Mouse (Mus musculus): ENCODE data around the gene Syap1. TPM values are rescaled to one million over a fixed set of nuclear protein-coding genes. Genes with fewer than 3 reads are reported as not detected.

Gene Syap1
- 0.44 and 0.61 TPM in 2 replicates for polyA plus RNA-seq (2012)

GRCm38 (mm10) chrX:162887931-162888511 is at the start of gene Syap1:
Syap1 (minus strand) TSS chrX:162888447.
- Histone ChIP-seq H3K9me3 (ENCODE audit: control insufficient read depth, low read length) (peaks cover 6% of the 10 kb centered on the region), H3K4me3 (replicated peaks) (peak within 1 kb of the TSS; percentile 85), H3K36me3 (ENCODE audit: control insufficient read depth) (no peaks in the 10 kb centered on the region), H3K27me3 (ENCODE audit: control insufficient read depth) (peaks cover 5% of the 10 kb centered on the region; the same call in 1 of the 2 replicates), H3K4me1 (ENCODE audit: control insufficient read depth) (peaks cover 14% of the 10 kb centered on the region)
- TF ChIP-seq GATA1 (IDR thresholded peaks at IDR 0.05; ENCODE audit: low read length) (no peak), TAL1 (IDR thresholded peaks at IDR 0.05; ENCODE audit: low read length) (no peak)

DNA sequence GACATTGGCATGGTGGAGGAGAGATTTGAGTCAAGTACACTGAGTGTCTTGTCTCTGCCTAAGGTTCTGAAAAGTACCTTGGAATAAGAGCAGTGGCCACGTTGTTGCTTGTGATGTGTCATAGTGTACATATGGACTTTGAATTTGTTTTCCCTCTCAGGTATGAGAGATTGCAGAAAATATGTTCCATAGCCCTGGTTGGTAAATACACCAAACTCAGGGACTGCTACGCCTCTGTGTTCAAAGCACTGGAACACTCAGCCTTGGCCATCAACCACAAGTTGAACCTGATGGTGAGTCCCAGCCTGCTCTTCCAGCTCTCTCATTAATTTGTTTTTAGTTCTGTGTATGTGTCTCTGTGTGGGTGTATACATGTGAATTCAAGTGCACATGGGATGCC is 43.2 kb upstream of the Syap1 start:
- no peaks in the 10 kb centered on the region for H3K27me3 ChIP-seq (ENCODE audit: control insufficient read depth)
- H3K36me3 ChIP-seq (ENCODE audit: control insufficient read depth): no peaks in the 10 kb centered on the region; the same call in 1 of the 2 replicates
- no peak overlapping the region for H3K4me3 ChIP-seq (replicated peaks)
- no peaks in the 10 kb centered on the region for H3K9me3 ChIP-seq (ENCODE audit: control insufficient read depth, low read length)
- TF ChIP-seq GATA1 (IDR thresholded peaks at IDR 0.05; ENCODE audit: low read length) (no peak), TAL1 (IDR thresholded peaks at IDR 0.05; ENCODE audit: low read length) (no peak)
- H3K4me1 ChIP-seq (ENCODE audit: control insufficient read depth): no peaks in the 10 kb centered on the region

DNA sequence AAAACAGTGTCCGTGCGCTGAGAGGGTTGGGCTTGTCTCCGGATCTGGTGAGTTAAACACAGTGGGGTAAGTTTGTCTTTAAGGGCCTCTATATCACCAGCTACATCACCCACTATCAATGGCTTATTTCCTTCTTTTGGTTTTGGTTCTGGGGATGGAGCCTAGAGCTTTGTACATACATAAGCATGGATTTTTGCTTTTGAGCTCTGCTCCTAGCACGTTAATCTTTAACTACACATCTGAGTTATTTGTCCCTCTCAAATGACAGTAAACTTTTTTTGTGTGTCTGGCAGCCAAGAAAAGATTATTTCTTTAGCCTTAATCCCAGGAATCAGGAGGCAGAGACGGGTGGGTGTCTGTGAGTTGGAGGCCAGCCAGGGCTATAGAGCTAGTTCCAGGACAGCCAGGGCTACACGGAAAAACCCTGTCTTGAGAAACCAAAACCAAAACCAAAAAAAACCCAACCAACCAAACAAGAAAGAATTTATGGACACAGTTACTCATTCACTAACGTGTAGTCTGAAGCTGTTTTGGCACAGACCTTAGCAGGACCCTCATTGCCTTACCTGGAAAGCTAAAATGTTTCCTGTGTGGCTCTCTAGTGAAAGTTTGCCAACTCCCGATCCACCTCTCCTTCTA is 33.4 kb upstream of the Syap1 start:
- no peaks in the 10 kb centered on the region for H3K4me1 ChIP-seq (ENCODE audit: control insufficient read depth)
- H3K9me3 ChIP-seq (ENCODE audit: control insufficient read depth, low read length): no peaks in the 10 kb centered on the region
- H3K4me3 ChIP-seq (replicated peaks): no peak overlapping the region
- no peak for TF ChIP-seq TAL1 (IDR thresholded peaks at IDR 0.05; ENCODE audit: low read length)
- TF ChIP-seq GATA1 (IDR thresholded peaks at IDR 0.05; ENCODE audit: low read length): no peak
- no peaks in the 10 kb centered on the region for H3K27me3 ChIP-seq (ENCODE audit: control insufficient read depth)
- H3K36me3 ChIP-seq (ENCODE audit: control insufficient read depth): no peaks in the 10 kb centered on the region

DNA sequence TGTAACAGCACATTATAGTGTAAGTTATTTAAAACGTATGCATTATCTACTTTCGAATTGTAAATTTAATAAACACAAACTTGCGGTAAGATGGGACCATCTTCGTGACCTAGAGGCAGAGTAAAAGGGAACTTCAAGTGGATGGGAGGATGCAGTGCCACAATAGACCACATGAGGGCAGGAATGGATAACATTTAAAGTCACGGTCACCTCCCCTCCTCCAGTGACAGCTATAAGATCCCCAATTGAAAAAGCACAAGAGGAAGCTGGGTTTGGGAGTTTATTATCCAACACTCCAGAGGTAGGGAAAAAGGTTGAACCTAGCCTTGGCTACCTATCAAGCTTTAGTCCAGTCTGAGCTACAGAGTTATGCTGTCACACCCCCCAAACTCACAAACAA is 27.4 kb upstream of the Syap1 start:
- no peak for TF ChIP-seq GATA1 (IDR thresholded peaks at IDR 0.05; ENCODE audit: low read length)
- no peak for TF ChIP-seq TAL1 (IDR thresholded peaks at IDR 0.05; ENCODE audit: low read length)
- Histone ChIP-seq H3K9me3 (ENCODE audit: control insufficient read depth, low read length) (no peaks in the 10 kb centered on the region), H3K4me3 (replicated peaks) (no peak overlapping the region), H3K27me3 (ENCODE audit: control insufficient read depth) (no peaks in the 10 kb centered on the region), H3K36me3 (ENCODE audit: control insufficient read depth) (no peaks in the 10 kb centered on the region; the same call in 1 of the 2 replicates), H3K4me1 (ENCODE audit: control insufficient read depth) (no peaks in the 10 kb centered on the region)

GRCm38 (mm10) chrX:162913651-162914050 is 25.4 kb upstream of the Syap1 start:
- no peaks in the 10 kb centered on the region for H3K9me3 ChIP-seq (ENCODE audit: control insufficient read depth, low read length)

GRCm38 (mm10) chrX:162907554-162907953 is 19.3 kb upstream of the Syap1 start:
- TF ChIP-seq GATA1 (IDR thresholded peaks at IDR 0.05; ENCODE audit: low read length): no peak
- no peak for TF ChIP-seq TAL1 (IDR thresholded peaks at IDR 0.05; ENCODE audit: low read length)
- H3K4me1 ChIP-seq (ENCODE audit: control insufficient read depth): peaks cover under 1% of the 10 kb centered on the region; the same call in 1 of the 2 replicates
- H3K36me3 ChIP-seq (ENCODE audit: control insufficient read depth): no peaks in the 10 kb centered on the region

More at GRCm38 (mm10) chrX:162913651-162914050, 25.4 kb upstream of the Syap1 start:
- H3K36me3 ChIP-seq (ENCODE audit: control insufficient read depth): no peaks in the 10 kb centered on the region; the same call in 1 of the 2 replicates
- no peak overlapping the region for H3K4me3 ChIP-seq (replicated peaks)
- no peaks in the 10 kb centered on the region for H3K4me1 ChIP-seq (ENCODE audit: control insufficient read depth)
- TF ChIP-seq GATA1 (IDR thresholded peaks at IDR 0.05; ENCODE audit: low read length) (no peak), TAL1 (IDR thresholded peaks at IDR 0.05; ENCODE audit: low read length) (no peak)
- H3K27me3 ChIP-seq (ENCODE audit: control insufficient read depth): no peaks in the 10 kb centered on the region

GRCm38 (mm10) chrX:162902040-162902734 is 13.9 kb upstream of the Syap1 start:
- Histone ChIP-seq H3K27me3 (ENCODE audit: control insufficient read depth) (peaks cover 5% of the 10 kb centered on the region), H3K4me1 (ENCODE audit: control insufficient read depth) (peaks cover 14% of the 10 kb centered on the region), H3K9me3 (ENCODE audit: control insufficient read depth, low read length) (no peaks in the 10 kb centered on the region; the same call in 1 of the 2 replicates), H3K4me3 (replicated peaks) (peak overlapping the region; percentile 64), H3K36me3 (ENCODE audit: control insufficient read depth) (no peaks in the 10 kb centered on the region)
- TF ChIP-seq TAL1 (IDR thresholded peaks at IDR 0.05; ENCODE audit: low read length) (no peak), GATA1 (IDR thresholded peaks at IDR 0.05; ENCODE audit: low read length) (no peak)

More at GRCm38 (mm10) chrX:162907554-162907953, 19.3 kb upstream of the Syap1 start:
- no peaks in the 10 kb centered on the region for H3K27me3 ChIP-seq (ENCODE audit: control insufficient read depth)
- no peak overlapping the region for H3K4me3 ChIP-seq (replicated peaks)
- H3K9me3 ChIP-seq (ENCODE audit: control insufficient read depth, low read length): no peaks in the 10 kb centered on the region

DNA sequence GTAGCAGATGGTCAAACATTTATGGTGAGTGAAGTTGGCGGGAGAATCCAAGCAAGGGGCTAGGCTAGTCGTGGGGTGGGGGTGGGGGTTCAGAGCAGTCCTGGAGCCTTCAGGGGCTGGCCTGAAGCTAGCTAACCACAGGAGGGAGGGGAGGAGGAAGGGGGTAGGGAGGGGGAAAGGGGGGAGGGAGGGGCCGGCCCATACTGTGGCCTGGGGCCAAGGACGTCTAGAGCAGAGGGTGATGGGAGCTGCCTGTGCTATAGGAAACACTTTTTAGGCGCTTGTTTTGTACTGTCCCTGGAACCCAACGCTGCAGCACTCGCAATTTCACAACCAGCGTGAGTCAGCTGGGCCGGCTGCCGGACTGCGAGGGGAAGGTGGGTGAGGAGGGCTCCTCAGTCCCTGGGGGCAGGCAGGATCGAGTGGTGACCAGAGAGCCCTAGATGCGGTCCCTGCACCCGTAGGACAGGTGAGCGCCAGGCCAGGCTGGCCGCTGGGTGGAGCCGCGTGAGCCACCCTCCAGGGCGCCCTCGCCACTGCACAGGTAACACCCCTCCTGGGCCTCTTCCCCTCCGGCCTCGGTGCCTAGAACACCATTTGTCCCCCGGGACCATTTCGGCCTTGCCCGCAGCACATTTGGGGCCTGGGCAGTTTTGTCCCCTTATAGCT is 13.3 kb upstream of the Syap1 start:
- H3K4me1 ChIP-seq (ENCODE audit: control insufficient read depth): peaks cover 14% of the 10 kb centered on the region
- H3K27me3 ChIP-seq (ENCODE audit: control insufficient read depth): peaks cover 5% of the 10 kb centered on the region
- no peaks in the 10 kb centered on the region; the same call in 1 of the 2 replicates for H3K9me3 ChIP-seq (ENCODE audit: control insufficient read depth, low read length)
- H3K36me3 ChIP-seq (ENCODE audit: control insufficient read depth): no peaks in the 10 kb centered on the region
- H3K4me3 ChIP-seq (replicated peaks): peak overlapping the region; percentile 64
- TF ChIP-seq GATA1 (IDR thresholded peaks at IDR 0.05; ENCODE audit: low read length) (no peak), TAL1 (IDR thresholded peaks at IDR 0.05; ENCODE audit: low read length) (no peak)

Measured in erythroblast, embryonic 14.5 days (primary cell).